Mouse (Mus musculus) duodenum, adult 2 months (tissue): ENCODE results near the gene Scn4a. TPM values are rescaled to one million over a fixed set of nuclear protein-coding genes. Genes with fewer than 3 reads are reported as not detected.

Source experiments
- polyA plus RNA-seq: library from polyadenylated mRNA; depleted of rRNA; stranded (reverse); fragments of >200 nt; gene quantifications from 2 replicates; pipeline ENCODE4 v1.2.3, GENCODE M21; 2012; ENCODE audit warnings: low replicate concordance; rRNA removed

Gene Scn4a
- 0.02 and 0.08 TPM in 2 replicates for polyA plus RNA-seq

GRCm38 (mm10) chr11:106353188-106353587 is at the start of gene Scn4a:
TSS of gene Scn4a (minus strand) at chr11:106353288.

GRCm38 (mm10) chr11:106387791-106388216 is 34.7 kb upstream of the Scn4a start, which contains the start of gene Icam2:
TSS of gene Icam2 (minus strand) at chr11:106388075.

GRCm38 (mm10) chr11:106365366-106365765 is 12.3 kb upstream of the Scn4a start, which contains the start of gene Prr29:
TSS of gene Prr29 (plus strand) at chr11:106365472.

GRCm38 (mm10) chr11:106314333-106314812 is 38.7 kb downstream of the Scn4a start, which contains the start of gene Cd79b:
TSS of gene Cd79b (minus strand) at chr11:106314762.

GRCm38 (mm10) chr11:106301765-106302164 is 51.3 kb downstream of the Scn4a start, which contains the start of gene Gh:
TSS of gene Gh (minus strand) at chr11:106301865.

GRCm38 (mm10) chr11:106276454-106276853 is 76.6 kb downstream of the Scn4a start, which contains the start of gene Tcam1:
TSS of gene Tcam1 (plus strand) at chr11:106276672.

GRCm38 (mm10) chr11:106272644-106273310 is 80.3 kb downstream of the Scn4a start, which contains the start of gene Smarcd2:
TSS of gene Smarcd2 (minus strand) at chr11:106272972.

Other genes starting within 250 kb of the Scn4a start
- not detected in 2 replicates for gene Gm10840, start 192.4 kb downstream of the Scn4a start, polyA plus RNA-seq
- 16.2 and 20.3 TPM in 2 replicates for gene Limd2, start 192.4 kb downstream of the Scn4a start, polyA plus RNA-seq
- 5.2 and 7.4 TPM in 2 replicates for gene Strada, start 151.1 kb downstream of the Scn4a start, polyA plus RNA-seq
- 2.6 and 3.5 TPM in 2 replicates for gene Ccdc47, start 136.9 kb downstream of the Scn4a start, polyA plus RNA-seq
- gene Ddx42, start 136.4 kb downstream of the Scn4a start, polyA plus RNA-seq, result 2.5 and 3.0 TPM in 2 replicates
- gene Ftsj3, start 97.2 kb downstream of the Scn4a start, polyA plus RNA-seq, result 1.5 and 6.2 TPM in 2 replicates
- gene Psmc5, start 97.1 kb downstream of the Scn4a start, polyA plus RNA-seq, result 11.1 and 14.4 TPM in 2 replicates
- gene Smarcd2, start 80.3 kb downstream of the Scn4a start, polyA plus RNA-seq, result 61.0 and 82.0 TPM in 2 replicates
- gene Tcam1, start 76.6 kb downstream of the Scn4a start, polyA plus RNA-seq, result not detected in 2 replicates
- gene Gh, start 51.4 kb downstream of the Scn4a start, polyA plus RNA-seq, result 0.19 TPM in 1 of 2 replicates, not detected in the other
- 5.9 and 13.6 TPM in 2 replicates for gene Cd79b, start 38.5 kb downstream of the Scn4a start, polyA plus RNA-seq
- 0.86 and 1.0 TPM in 2 replicates for gene Prr29, start 12.2 kb upstream of the Scn4a start, polyA plus RNA-seq
- 8.4 and 10.5 TPM in 2 replicates for gene Icam2, start 34.8 kb upstream of the Scn4a start, polyA plus RNA-seq
- gene Ern1, start 134.6 kb upstream of the Scn4a start, polyA plus RNA-seq, result 26.9 and 55.6 TPM in 2 replicates